Mouse (Mus musculus) bone marrow, adult 2 months (tissue): ENCODE results near the gene Tal1. TPM values are rescaled to one million over a fixed set of nuclear protein-coding genes. Genes with fewer than 3 reads are reported as not detected.

Experiments used
- H3K27ac ChIP-seq: fragments of 200-500 bp; 2 replicates; pipeline ENCODE4 v1.5.1; 2012; ENCODE audit warnings: low read depth, mild to moderate bottlenecking, control low read depth, inconsistent platforms, low read length; ENCODE audit not compliant: control insufficient read depth, poor library complexity, insufficient read depth
- H3K4me1 ChIP-seq: fragments of 200-500 bp; 2 replicates; pipeline ENCODE4 v1.6.1; 2011; ENCODE audit warnings: low read length; ENCODE audit not compliant: control insufficient read depth, insufficient read depth
- H3K4me3 ChIP-seq: fragments of 200-500 bp; replicated peaks from 2 replicates; pipeline ENCODE3; 2011; ENCODE audit warnings: mild to moderate bottlenecking, low read depth, low read length, control low read depth; ENCODE audit not compliant: control insufficient read depth
- CTCF ChIP-seq: fragments of 200-500 bp; IDR thresholded peaks from 2 replicates; pipeline ENCODE4 v1.5.1; 2011; ENCODE audit warnings: low read length, control low read depth; ENCODE audit not compliant: control insufficient read depth, insufficient read depth
- POLR2A ChIP-seq: fragments of 200-500 bp; IDR thresholded peaks from 2 replicates; pipeline ENCODE4 v1.6.1; 2011; ENCODE audit warnings: low read depth, mild to moderate bottlenecking, control low read depth, low read length, borderline replicate concordance; ENCODE audit not compliant: control insufficient read depth
- WGBS: fragments of 180-500 bp; shearing (Covaris S2); methylation state at CpG from one replicate; pipeline ENCODE4 v1.1.7; 2018; 5-methylcytosine and 5-hydroxymethylcytosine counted together
- polyA plus RNA-seq: library from polyadenylated mRNA; stranded (reverse); fragments of >200 nt; gene quantifications from 2 replicates; pipeline ENCODE4 v1.2.4, GENCODE M21; 2011; ENCODE audit warnings: low replicate concordance; ENCODE audit not compliant: missing spikeins, insufficient read depth, insufficient read length

Tal1 gene
- polyA plus RNA-seq: 67.9 and 68.4 TPM in 2 replicates

- no peaks in the 10 kb centered on the region for H3K4me1 ChIP-seq
- TF ChIP-seq POLR2A: peak; percentile 89
- TF ChIP-seq CTCF: no peak
- H3K4me3 ChIP-seq: peak within 1 kb of the TSS; percentile 76
- WGBS: under 1% methylated on average over 60 of the region's 60 CpGs
- peak within 1 kb of the TSS; percentile 90 for H3K27ac ChIP-seq
Measured at GRCm38 (mm10) chr4:115056371-115056920, at the start of gene Tal1. Gene Tal1, plus strand, starts transcription at chr4:115056426.

GRCm38 (mm10) chr4:115014276-115014675 lies 42.0 kb upstream of the Tal1 start:
- Histone ChIP-seq H3K4me3 (no peak overlapping the region), H3K4me1 (no peaks in the 10 kb centered on the region), H3K27ac (no peak overlapping the region)
- TF ChIP-seq CTCF: no peak
- 89% methylated on average over 3 of the region's 3 CpGs for WGBS

DNA sequence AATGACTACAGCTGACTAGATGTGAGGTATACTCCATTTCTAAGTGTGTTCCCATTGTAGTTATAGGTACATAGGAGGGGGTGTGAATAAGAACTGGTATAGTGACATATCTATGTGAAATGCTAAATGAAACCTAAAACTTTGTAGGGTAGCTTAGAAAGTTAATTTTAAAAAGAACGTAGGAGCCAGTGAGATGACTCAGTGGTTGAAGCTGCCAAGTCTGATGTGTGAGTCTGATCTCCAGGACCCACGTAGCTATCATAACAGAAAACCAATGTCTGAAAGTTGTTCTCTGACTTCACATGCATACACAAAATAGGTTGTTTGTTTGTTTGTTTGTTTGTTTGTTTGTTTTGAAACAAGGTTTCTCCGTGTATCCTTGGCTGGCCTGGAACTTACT lies 36.2 kb upstream of the Tal1 start:
- WGBS: 90% methylated on average over 3 of the region's 3 CpGs
- H3K4me1 ChIP-seq: no peaks in the 10 kb centered on the region
- H3K4me3 ChIP-seq: no peak overlapping the region
- TF ChIP-seq POLR2A (no peak), CTCF (no peak)
- no peak overlapping the region for H3K27ac ChIP-seq

DNA sequence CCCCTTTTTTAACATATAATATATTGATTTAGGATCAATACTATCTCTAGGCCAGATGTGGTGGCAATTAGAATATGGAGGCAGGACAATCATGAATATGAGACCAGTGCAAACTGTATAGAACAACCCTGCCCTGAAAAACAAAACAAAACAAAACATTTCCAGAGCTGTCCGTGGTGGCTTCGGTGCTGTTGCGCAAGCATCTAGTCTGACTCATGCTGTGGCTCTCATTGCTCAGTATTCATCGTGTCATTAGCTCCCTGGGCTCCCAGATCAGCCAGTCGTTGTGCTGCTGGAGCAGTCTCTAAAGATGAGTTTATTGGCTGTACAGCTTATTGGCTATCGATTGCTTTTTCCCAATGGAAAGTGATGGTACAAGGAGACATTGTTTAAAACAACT lies 21.2 kb upstream of the Tal1 start:
- Histone ChIP-seq H3K4me1 (no peaks in the 10 kb centered on the region; the same call in 1 of the 2 replicates), H3K27ac (no peak overlapping the region), H3K4me3 (no peak overlapping the region)
- WGBS: 46% methylated on average over 6 of the region's 6 CpGs
- no peak for TF ChIP-seq CTCF
- TF ChIP-seq POLR2A: no peak

DNA sequence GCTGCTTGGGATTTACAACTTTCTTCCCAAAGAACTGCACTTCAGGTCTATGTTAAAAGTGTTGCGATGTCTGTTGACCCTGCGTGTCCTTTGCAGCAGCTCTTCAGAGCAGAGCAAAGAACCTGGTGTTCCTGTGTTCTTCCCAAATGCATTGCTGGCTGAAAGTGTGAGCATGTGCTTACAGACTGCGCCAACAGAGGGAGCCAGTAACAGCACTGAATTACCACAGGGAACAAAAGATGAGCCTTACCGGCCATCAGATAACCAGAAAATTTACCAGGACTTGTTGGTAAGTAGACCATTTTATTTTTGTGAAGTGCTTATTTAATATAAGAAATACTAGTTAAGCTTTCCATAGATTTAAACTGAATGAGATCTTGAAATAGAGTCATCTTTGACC lies 18.0 kb upstream of the Tal1 start:
- WGBS: 30% methylated on average over 4 of the region's 4 CpGs
- Histone ChIP-seq H3K4me1 (no peaks in the 10 kb centered on the region; the same call in 1 of the 2 replicates), H3K4me3 (no peak overlapping the region), H3K27ac (no peak overlapping the region)
- TF ChIP-seq POLR2A (no peak), CTCF (peak; percentile 51; the same call in 1 of the 2 replicates)

GRCm38 (mm10) chr4:115045621-115046020 lies 10.6 kb upstream of the Tal1 start:
- H3K27ac ChIP-seq: no peak overlapping the region
- TF ChIP-seq POLR2A (no peak), CTCF (no peak)
- 79% methylated on average over 3 of the region's 3 CpGs for WGBS

DNA sequence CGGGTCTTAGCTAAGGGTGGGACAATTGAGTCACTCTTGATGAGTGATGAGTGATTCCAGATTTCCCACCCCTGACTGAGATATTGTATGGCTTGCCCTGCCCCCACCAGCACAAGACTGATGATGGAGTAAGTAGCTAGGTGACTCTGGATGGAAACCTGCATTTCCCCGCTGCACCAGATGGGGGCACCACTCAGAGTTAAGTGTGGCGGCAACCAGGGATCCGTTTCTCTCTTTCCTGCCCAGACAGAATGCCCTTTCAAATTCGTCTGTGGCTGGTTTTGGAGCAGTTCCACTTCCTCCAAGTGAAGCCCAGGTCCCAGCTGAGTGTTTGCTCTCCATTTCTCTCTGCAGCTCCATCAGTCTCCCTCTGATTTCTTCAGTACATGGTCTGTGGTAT lies 8.5 kb upstream of the Tal1 start:
- WGBS: 2% methylated on average over 5 of the region's 5 CpGs
- TF ChIP-seq POLR2A: no peak
- TF ChIP-seq CTCF: peak; percentile 82
- H3K4me1 ChIP-seq: peaks cover 1% of the 10 kb centered on the region; the same call in 1 of the 2 replicates
- H3K4me3 ChIP-seq: peak overlapping the region; percentile 35
- peak overlapping the region; percentile 57; the same call in 1 of the 2 replicates for H3K27ac ChIP-seq

More at GRCm38 (mm10) chr4:115045621-115046020, 10.6 kb upstream of the Tal1 start:
- Histone ChIP-seq H3K4me3 (no peak overlapping the region), H3K4me1 (peaks cover 1% of the 10 kb centered on the region; the same call in 1 of the 2 replicates)

GRCm38 (mm10) chr4:115048190-115048589 lies 8.0 kb upstream of the Tal1 start:
- Histone ChIP-seq H3K27ac (peak overlapping the region; percentile 77), H3K4me3 (no peak overlapping the region)
- WGBS: 15% methylated on average over 8 of the region's 8 CpGs

GRCm38 (mm10) chr4:115051245-115051644 lies 5.0 kb upstream of the Tal1 start:
- Histone ChIP-seq H3K4me1 (peaks cover 1% of the 10 kb centered on the region; the same call in 1 of the 2 replicates), H3K4me3 (no peak overlapping the region), H3K27ac (no peak overlapping the region)
- 94% methylated on average over 5 of the region's 5 CpGs for WGBS
- TF ChIP-seq CTCF: no peak
- TF ChIP-seq POLR2A: no peak

More at GRCm38 (mm10) chr4:115048190-115048589, 8.0 kb upstream of the Tal1 start:
- TF ChIP-seq POLR2A (no peak), CTCF (no peak)
- peaks cover 1% of the 10 kb centered on the region; the same call in 1 of the 2 replicates for H3K4me1 ChIP-seq
